Mouse (Mus musculus) liver, adult 2 months (tissue): ENCODE data around the gene Fam222b. TPM values are rescaled to one million over a fixed set of nuclear protein-coding genes. Genes with fewer than 3 reads are reported as not detected.

Experiments
- DNase-seq: peaks from one replicate; pipeline ENCODE4 v3.0.0-alpha.2; 2011; ENCODE audit warnings: low read depth, low spot score; ENCODE audit errors: extremely low read depth
- H3K27ac ChIP-seq: fragments of 200-500 bp; replicated peaks from 2 replicates; pipeline ENCODE4 v1.5.1; 2012; ENCODE audit warnings: low read depth, mild to moderate bottlenecking, control low read depth, inconsistent platforms, low read length; ENCODE audit not compliant: insufficient read depth
- H3K27me3 ChIP-seq: fragments of 200-500 bp; 2 replicates; pipeline ENCODE4 v1.6.1; 2012; ENCODE audit warnings: mild to moderate bottlenecking, moderate library complexity, low read length, inconsistent platforms; ENCODE audit not compliant: control insufficient read depth, insufficient read depth
- H3K36me3 ChIP-seq: fragments of 200-500 bp; 2 replicates; pipeline ENCODE4 v1.6.1; 2012; ENCODE audit warnings: low read length, inconsistent platforms; ENCODE audit not compliant: control insufficient read depth, insufficient read depth
- H3K4me1 ChIP-seq: fragments of 200-500 bp; 2 replicates; pipeline ENCODE4 v1.6.1; 2011; ENCODE audit warnings: low read length; ENCODE audit not compliant: control insufficient read depth, insufficient read depth
- H3K4me3 ChIP-seq: fragments of 200-500 bp; 2 replicates; pipeline ENCODE4 v1.5.1; 2011; ENCODE audit warnings: low read depth, mild to moderate bottlenecking, control low read depth, low read length, moderate library complexity; ENCODE audit not compliant: insufficient read depth
- H3K79me2 ChIP-seq: fragments of 200-500 bp; 2 replicates; pipeline ENCODE4 v1.6.1; 2012; ENCODE audit warnings: inconsistent platforms, mild to moderate bottlenecking, low read length, moderate library complexity; ENCODE audit not compliant: control insufficient read depth, insufficient read depth
- H3K9ac ChIP-seq: fragments of 200-500 bp; 2 replicates; pipeline ENCODE4 v1.6.1; 2012; ENCODE audit warnings: low read depth, mild to moderate bottlenecking, control low read depth, inconsistent platforms, low read length
- CTCF ChIP-seq: fragments of 200-500 bp; IDR thresholded peaks from 2 replicates; pipeline ENCODE4 v1.5.1; 2011; ENCODE audit warnings: low read depth, low read length, control low read depth
- POLR2A ChIP-seq: fragments of 200-500 bp; IDR thresholded peaks from 2 replicates; pipeline ENCODE4 v1.6.1; 2011; ENCODE audit warnings: low read length, control low read depth; ENCODE audit not compliant: insufficient read depth; ENCODE audit errors: extremely low read depth
- WGBS: fragments of 180-500 bp; shearing (Covaris S2); methylation state at CpG from one replicate; pipeline ENCODE4 v1.1.7; 2018; 5-methylcytosine and 5-hydroxymethylcytosine counted together
- polyA plus RNA-seq: library from polyadenylated mRNA; depleted of rRNA; stranded (reverse); fragments of >200 nt; gene quantifications from 2 replicates; pipeline ENCODE4 v1.2.3, GENCODE M21; 2012
- total RNA-seq: library from RNA; depleted of rRNA; stranded (reverse); fragments of >200 nt; gene quantifications from 2 replicates; pipeline ENCODE4 v1.2.3, GENCODE M21; 2014

The Fam222b gene
- total and polyA plus RNA-seq, 2 experiments, result 2.5 to 13.6 TPM

GRCm38 (mm10) chr11:78159557-78159956 is 65.1 kb downstream of the Fam222b start:
- no peaks in the 10 kb centered on the region for H3K27me3 ChIP-seq
- TF ChIP-seq CTCF (no peak), POLR2A (no peak)
- no peak for DNase-seq
- no peak overlapping the region for H3K4me3 ChIP-seq
- H3K79me2 ChIP-seq, result peaks cover 34% of the 10 kb centered on the region; the same call in 1 of the 2 replicates
- peaks cover 18% of the 10 kb centered on the region for H3K4me1 ChIP-seq
- 72% methylated on average over 7 of the region's 7 CpGs for WGBS
- H3K9ac ChIP-seq, result no peak overlapping the region
- no peak overlapping the region for H3K27ac ChIP-seq
- H3K36me3 ChIP-seq, result peaks cover 8% of the 10 kb centered on the region

- Histone ChIP-seq H3K4me1 (peaks cover 18% of the 10 kb centered on the region), H3K27me3 (no peaks in the 10 kb centered on the region), H3K36me3 (peaks cover 8% of the 10 kb centered on the region), H3K9ac (no peak overlapping the region), H3K27ac (no peak overlapping the region), H3K4me3 (no peak overlapping the region), H3K79me2 (peaks cover 40% of the 10 kb centered on the region; the same call in 1 of the 2 replicates)
- no peak for DNase-seq
- TF ChIP-seq CTCF (no peak), POLR2A (no peak)
- 86% methylated on average over 18 of the region's 18 CpGs for WGBS
Observed at GRCm38 (mm10) chr11:78160171-78160570, 65.7 kb downstream of the Fam222b start.

GRCm38 (mm10) chr11:78160675-78161074 is 66.2 kb downstream of the Fam222b start:
- 85% methylated on average over 3 of the region's 3 CpGs for WGBS
- no peaks in the 10 kb centered on the region for H3K27me3 ChIP-seq
- H3K27ac ChIP-seq, result no peak overlapping the region
- peaks cover 41% of the 10 kb centered on the region; the same call in 1 of the 2 replicates for H3K79me2 ChIP-seq
- no peak for DNase-seq
- peaks cover 8% of the 10 kb centered on the region for H3K36me3 ChIP-seq
- H3K4me3 ChIP-seq, result no peak overlapping the region
- no peak for TF ChIP-seq CTCF
- H3K4me1 ChIP-seq, result peaks cover 18% of the 10 kb centered on the region
- no peak overlapping the region for H3K9ac ChIP-seq

- peaks cover 41% of the 10 kb centered on the region; the same call in 1 of the 2 replicates for H3K79me2 ChIP-seq
- H3K9ac ChIP-seq, result no peak overlapping the region
- no peak for DNase-seq
- no peak overlapping the region for H3K27ac ChIP-seq
- 93% methylated on average over 14 of the region's 14 CpGs for WGBS
- H3K4me1 ChIP-seq, result peaks cover 20% of the 10 kb centered on the region
- no peaks in the 10 kb centered on the region for H3K27me3 ChIP-seq
- no peak overlapping the region for H3K4me3 ChIP-seq
- H3K36me3 ChIP-seq, result peaks cover 8% of the 10 kb centered on the region
- no peak for TF ChIP-seq POLR2A
- TF ChIP-seq CTCF, result no peak
Observed at GRCm38 (mm10) chr11:78161169-78161568, 66.7 kb downstream of the Fam222b start.

GRCm38 (mm10) chr11:78161968-78162367 is 67.5 kb downstream of the Fam222b start:
- Histone ChIP-seq H3K9ac (peak overlapping the region; percentile 16; the same call in 1 of the 2 replicates), H3K4me1 (peaks cover 23% of the 10 kb centered on the region), H3K27me3 (no peaks in the 10 kb centered on the region), H3K4me3 (no peak overlapping the region), H3K79me2 (peaks cover 41% of the 10 kb centered on the region; the same call in 1 of the 2 replicates), H3K27ac (0 out of 2 replicates have a peak overlapping the region, but pooled peaks have one; percentile 23), H3K36me3 (peaks cover 8% of the 10 kb centered on the region)
- WGBS, result 45% methylated on average over 4 of the region's 4 CpGs
- TF ChIP-seq POLR2A (no peak), CTCF (no peak)
- DNase-seq, result no peak

- peak; percentile 72 for DNase-seq
- WGBS, result 29% methylated on average over 6 of the region's 6 CpGs
- Histone ChIP-seq H3K9ac (peak overlapping the region; percentile 16; the same call in 1 of the 2 replicates), H3K4me1 (peaks cover 23% of the 10 kb centered on the region), H3K36me3 (peaks cover 8% of the 10 kb centered on the region), H3K79me2 (peaks cover 41% of the 10 kb centered on the region; the same call in 1 of the 2 replicates), H3K27ac (peak overlapping the region; percentile 98), H3K27me3 (no peaks in the 10 kb centered on the region), H3K4me3 (no peak overlapping the region)
- no peak for TF ChIP-seq CTCF
- TF ChIP-seq POLR2A, result no peak
Observed at GRCm38 (mm10) chr11:78162504-78162903, 68.0 kb downstream of the Fam222b start.
